Mouse (Mus musculus): ENCODE measurements at regions not wholly inside any gene's neighbourhood (a gene's known extent, or its start where the extent isn't known, plus 50 kb on each side); places are given as distances from the start of the nearest gene placed in this dataset.

DNA sequence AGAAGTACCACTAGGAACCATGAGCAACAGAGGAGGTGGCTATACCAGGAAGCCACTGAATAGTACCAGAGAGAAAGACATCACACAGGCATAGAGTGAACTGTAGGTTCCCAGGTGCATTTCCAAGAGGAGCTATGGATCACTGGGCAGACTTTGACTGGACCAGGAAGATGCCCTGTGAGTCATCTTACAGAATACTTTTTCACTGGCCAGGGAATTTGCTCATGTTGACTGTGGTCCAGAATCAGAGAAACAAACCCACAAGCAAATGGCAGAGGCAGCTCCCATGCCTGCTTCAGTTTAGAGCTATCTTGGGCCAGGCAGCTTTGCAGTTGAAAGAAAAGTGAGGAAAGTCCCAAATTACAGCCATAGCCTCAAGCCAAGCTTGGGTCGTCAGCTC is 95.0 kb downstream of the Kcna5 start:
- no peak for TF ChIP-seq CTCF (conservative IDR thresholded peaks at IDR 0.05 in 1 of 2, IDR thresholded peaks at IDR 0.05 in 1 of 2; ENCODE audit: low read depth in 2 of 2, low read length in 2 of 2)
- no peak; the same call in 1 of the 2 replicates for TF ChIP-seq EP300 (IDR thresholded peaks at IDR 0.05; ENCODE audit: low read length)
- no peak for TF ChIP-seq ELF1 (IDR thresholded peaks at IDR 0.05; ENCODE audit: low read depth, low read length)

Measured in CH12.LX (cell line).